Mouse (Mus musculus) bone marrow macrophage, adult 2 months (primary cell): ENCODE results near the gene Zcchc4.

Source experiments
- CTCF ChIP-seq: IDR thresholded peaks from 2 replicates; pipeline ENCODE4 v1.5.1; 2012; ENCODE audit warnings: low read depth, mild to moderate bottlenecking, low read length, moderate library complexity
- POLR2A ChIP-seq: IDR thresholded peaks from 2 replicates; pipeline ENCODE4 v1.6.1; 2012; ENCODE audit warnings: mild to moderate bottlenecking, low read depth, low read length, borderline replicate concordance

- TF ChIP-seq CTCF (no peak), POLR2A (no peak)
Observed at GRCm38 (mm10) chr5:52793230-52793629, 18.0 kb downstream of the Zcchc4 start.
